Mouse (Mus musculus): ENCODE measurements around the gene Smok3b. TPM values are rescaled to one million over a fixed set of nuclear protein-coding genes. Genes with fewer than 3 reads are reported as not detected.

Smok3b gene
- total and polyA plus RNA-seq, 2 experiments from 2014 or later: not detected

DNA sequence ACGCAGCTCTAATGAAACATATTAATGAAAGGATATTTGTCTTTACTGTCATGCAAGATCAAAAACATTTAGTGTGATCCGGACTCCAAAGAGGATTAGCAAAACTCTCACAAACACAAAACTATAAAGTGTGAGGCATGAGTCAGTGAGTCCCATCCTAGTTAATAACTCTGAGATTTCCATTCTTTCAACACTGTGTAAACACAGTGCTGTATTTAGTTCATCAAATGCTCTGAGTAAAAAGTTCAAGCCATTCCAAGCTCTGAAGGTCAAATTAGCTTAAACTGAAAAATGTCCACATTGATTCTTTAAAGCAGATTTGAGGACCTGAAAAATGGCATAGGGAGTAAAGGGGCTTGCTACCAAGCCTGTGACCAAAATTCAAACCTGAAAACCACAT is 42.1 kb upstream of the Smok3b start:
- no peak for TF ChIP-seq EP300 (IDR thresholded peaks at IDR 0.05; ENCODE audit: low read depth)
- no peak for TF ChIP-seq CTCF (IDR thresholded peaks at IDR 0.05; ENCODE audit: low read depth)
- H3K4me1 ChIP-seq (ENCODE audit: control insufficient read depth, insufficient read depth): no peaks in the 10 kb centered on the region
- H3K9ac ChIP-seq (replicated peaks; ENCODE audit: low read depth, low read length): no peak overlapping the region
- H3K9me3 ChIP-seq (replicated peaks; ENCODE audit: control insufficient read depth, low read length): no peaks in the 10 kb centered on the region
- no peak overlapping the region for H3K27ac ChIP-seq (ENCODE audit: low read depth)
- H3K27me3 ChIP-seq (ENCODE audit: control insufficient read depth, insufficient read depth, low read length): no peaks in the 10 kb centered on the region
- ATAC-seq (ENCODE audit: insufficient read depth, low read depth) (no peak), DNase-seq (ENCODE audit: low spot score) (no peak)
- no peak overlapping the region for H3K4me2 ChIP-seq (ENCODE audit: low read depth, low read length)
- 70% methylated on average over 2 of the region's 2 CpGs for WGBS
- no peak overlapping the region for H3K4me3 ChIP-seq (ENCODE audit: low read depth, low read length)
- H3K36me3 ChIP-seq (replicated peaks; ENCODE audit: control insufficient read depth, insufficient read depth, low read length): no peaks in the 10 kb centered on the region

DNA sequence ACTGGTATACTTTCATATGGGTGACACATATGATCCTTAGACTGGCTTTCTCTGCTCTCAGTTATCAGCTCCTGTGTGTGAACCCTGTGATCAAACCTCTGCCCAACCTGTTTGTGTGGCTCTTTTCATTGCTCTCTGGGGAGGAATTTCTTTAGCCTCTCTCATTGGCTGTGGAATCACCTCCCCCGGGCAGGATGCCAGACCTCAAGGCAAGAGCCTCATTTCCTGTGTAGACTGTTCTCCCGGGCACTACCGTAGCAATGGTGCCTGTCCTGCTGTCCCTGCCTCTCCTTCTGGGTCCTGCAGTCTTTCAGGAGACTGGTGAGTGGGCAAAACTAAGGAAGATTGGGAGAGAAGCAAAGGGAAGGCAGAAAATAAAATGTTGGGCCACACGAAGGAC is 39.9 kb upstream of the Smok3b start, which contains the start of gene Azgp1:
Gene Azgp1 (plus strand): TSS at position 221 of the 400 bp plus-strand sequence.
- ATAC-seq (ENCODE audit: insufficient read depth, low read depth): no peak
- Histone ChIP-seq H3K27ac (ENCODE audit: low read depth) (no peak within 1 kb of the TSS), H3K4me2 (ENCODE audit: low read depth, low read length) (no peak within 1 kb of the TSS), H3K4me3 (ENCODE audit: low read depth, low read length) (no peak within 1 kb of the TSS), H3K36me3 (replicated peaks; ENCODE audit: control insufficient read depth, insufficient read depth, low read length) (no peaks in the 10 kb centered on the region), H3K27me3 (ENCODE audit: control insufficient read depth, insufficient read depth, low read length) (no peaks in the 10 kb centered on the region), H3K9me3 (replicated peaks; ENCODE audit: control insufficient read depth, low read length) (no peaks in the 10 kb centered on the region), H3K4me1 (ENCODE audit: control insufficient read depth, insufficient read depth) (no peaks in the 10 kb centered on the region), H3K9ac (replicated peaks; ENCODE audit: low read depth, low read length) (no peak within 1 kb of the TSS)
- WGBS: 50% methylated on average over 4 of the region's 4 CpGs
- DNase-seq (ENCODE audit: low spot score): no peak
- TF ChIP-seq CTCF (IDR thresholded peaks at IDR 0.05; ENCODE audit: low read depth) (no peak), EP300 (IDR thresholded peaks at IDR 0.05; ENCODE audit: low read depth) (no peak)

DNA sequence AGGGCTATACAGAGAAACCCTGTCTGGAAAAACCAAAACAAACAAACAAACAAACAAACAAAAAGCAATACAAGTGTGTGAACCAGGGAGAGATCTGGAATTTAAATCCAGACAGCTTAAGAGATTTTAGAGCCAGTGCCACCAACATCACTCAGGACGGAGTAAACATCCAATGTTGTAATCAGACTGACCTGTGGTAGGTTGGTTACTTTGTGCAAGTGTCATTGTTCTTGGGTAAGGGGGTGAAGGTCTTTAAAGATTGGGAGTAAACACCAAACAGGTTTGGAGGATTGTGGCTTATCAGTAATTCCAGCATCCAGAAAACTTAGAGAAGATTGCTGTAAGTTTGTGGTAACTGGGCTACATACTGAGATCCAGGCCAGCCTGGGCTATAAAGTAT is 34.9 kb upstream of the Smok3b start:
- H3K9ac ChIP-seq (replicated peaks; ENCODE audit: low read depth, low read length): no peak overlapping the region
- WGBS: 71% methylated on average over 1 of the region's 1 CpGs

DNA sequence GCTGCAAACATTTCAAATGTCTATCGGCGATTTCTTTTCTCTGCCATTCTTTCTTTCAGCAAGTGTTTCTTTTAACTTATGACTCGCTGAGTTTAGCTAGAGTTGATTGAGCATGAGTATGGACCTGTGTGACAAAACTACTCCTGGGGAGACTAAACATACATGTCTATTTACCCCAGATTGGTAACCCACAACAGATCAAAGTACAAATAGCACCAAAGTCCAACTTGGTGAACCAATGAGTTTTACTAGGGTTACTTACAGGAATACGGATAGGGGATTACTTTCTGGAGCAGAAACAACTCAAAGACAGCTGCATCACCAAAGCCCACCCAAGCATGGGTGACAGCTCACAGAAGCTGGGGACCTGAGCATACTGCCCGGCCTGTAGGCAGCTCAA is 11.8 kb upstream of the Smok3b start:
- H3K27ac ChIP-seq (ENCODE audit: low read depth): no peak overlapping the region
- H3K9ac ChIP-seq (replicated peaks; ENCODE audit: low read depth, low read length): no peak overlapping the region
- no peaks in the 10 kb centered on the region for H3K27me3 ChIP-seq (ENCODE audit: control insufficient read depth, insufficient read depth, low read length)
- ATAC-seq (ENCODE audit: insufficient read depth, low read depth) (no peak), DNase-seq (ENCODE audit: low spot score) (no peak)
- no peak overlapping the region for H3K4me3 ChIP-seq (ENCODE audit: low read depth, low read length)
- no peaks in the 10 kb centered on the region for H3K36me3 ChIP-seq (replicated peaks; ENCODE audit: control insufficient read depth, insufficient read depth, low read length)
- TF ChIP-seq CTCF (IDR thresholded peaks at IDR 0.05; ENCODE audit: low read depth) (no peak), EP300 (IDR thresholded peaks at IDR 0.05; ENCODE audit: low read depth) (no peak)
- no peaks in the 10 kb centered on the region for H3K4me1 ChIP-seq (ENCODE audit: control insufficient read depth, insufficient read depth)
- H3K4me2 ChIP-seq (ENCODE audit: low read depth, low read length): no peak overlapping the region
- 87% methylated on average over 5 of the region's 5 CpGs for whole genome bisulfite sequencing
- H3K9me3 ChIP-seq (replicated peaks; ENCODE audit: control insufficient read depth, low read length): no peaks in the 10 kb centered on the region

More for the DNA sequence above, 34.9 kb upstream of the Smok3b start:
- TF ChIP-seq EP300 (IDR thresholded peaks at IDR 0.05; ENCODE audit: low read depth) (no peak), CTCF (IDR thresholded peaks at IDR 0.05; ENCODE audit: low read depth) (no peak)
- no peaks in the 10 kb centered on the region for H3K4me1 ChIP-seq (ENCODE audit: control insufficient read depth, insufficient read depth)
- DNase-seq (ENCODE audit: low spot score) (no peak), ATAC-seq (ENCODE audit: insufficient read depth, low read depth) (no peak)
- no peak overlapping the region for H3K4me3 ChIP-seq (ENCODE audit: low read depth, low read length)
- no peaks in the 10 kb centered on the region for H3K36me3 ChIP-seq (replicated peaks; ENCODE audit: control insufficient read depth, insufficient read depth, low read length)
- no peaks in the 10 kb centered on the region for H3K27me3 ChIP-seq (ENCODE audit: control insufficient read depth, insufficient read depth, low read length)
- H3K4me2 ChIP-seq (ENCODE audit: low read depth, low read length): no peak overlapping the region
- no peak overlapping the region for H3K27ac ChIP-seq (ENCODE audit: low read depth)
- no peaks in the 10 kb centered on the region for H3K9me3 ChIP-seq (replicated peaks; ENCODE audit: control insufficient read depth, low read length)

DNA sequence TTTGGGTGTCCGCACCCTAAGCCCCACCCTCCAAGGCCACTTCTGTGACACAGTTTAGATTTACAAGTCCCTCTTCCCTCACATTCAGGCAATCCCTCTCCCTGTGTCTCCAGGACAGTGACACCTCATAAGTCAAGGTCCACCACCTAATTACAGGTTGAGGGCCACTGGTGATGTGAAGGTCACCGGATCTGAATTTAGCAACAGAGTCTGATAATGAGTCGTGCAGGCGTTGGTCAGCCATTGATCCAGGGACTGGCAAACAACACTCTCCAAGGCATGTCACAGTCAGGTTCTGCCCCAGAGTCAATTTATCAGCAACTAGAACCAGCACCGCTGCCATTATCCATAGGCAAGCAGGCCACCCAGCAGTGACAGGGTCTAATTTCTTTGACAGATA is 8.8 kb upstream of the Smok3b start:
- Histone ChIP-seq H3K27me3 (ENCODE audit: control insufficient read depth, insufficient read depth, low read length) (no peaks in the 10 kb centered on the region), H3K4me3 (ENCODE audit: low read depth, low read length) (no peak overlapping the region), H3K9me3 (replicated peaks; ENCODE audit: control insufficient read depth, low read length) (no peaks in the 10 kb centered on the region), H3K27ac (ENCODE audit: low read depth) (no peak overlapping the region), H3K4me1 (ENCODE audit: control insufficient read depth, insufficient read depth) (no peaks in the 10 kb centered on the region), H3K4me2 (ENCODE audit: low read depth, low read length) (no peak overlapping the region), H3K9ac (replicated peaks; ENCODE audit: low read depth, low read length) (no peak overlapping the region), H3K36me3 (replicated peaks; ENCODE audit: control insufficient read depth, insufficient read depth, low read length) (no peaks in the 10 kb centered on the region)
- DNase-seq (ENCODE audit: low spot score): no peak
- TF ChIP-seq CTCF (IDR thresholded peaks at IDR 0.05; ENCODE audit: low read depth) (no peak), EP300 (IDR thresholded peaks at IDR 0.05; ENCODE audit: low read depth) (no peak)
- WGBS: 74% methylated on average over 5 of the region's 5 CpGs
- no peak for ATAC-seq (ENCODE audit: insufficient read depth, low read depth)

DNA sequence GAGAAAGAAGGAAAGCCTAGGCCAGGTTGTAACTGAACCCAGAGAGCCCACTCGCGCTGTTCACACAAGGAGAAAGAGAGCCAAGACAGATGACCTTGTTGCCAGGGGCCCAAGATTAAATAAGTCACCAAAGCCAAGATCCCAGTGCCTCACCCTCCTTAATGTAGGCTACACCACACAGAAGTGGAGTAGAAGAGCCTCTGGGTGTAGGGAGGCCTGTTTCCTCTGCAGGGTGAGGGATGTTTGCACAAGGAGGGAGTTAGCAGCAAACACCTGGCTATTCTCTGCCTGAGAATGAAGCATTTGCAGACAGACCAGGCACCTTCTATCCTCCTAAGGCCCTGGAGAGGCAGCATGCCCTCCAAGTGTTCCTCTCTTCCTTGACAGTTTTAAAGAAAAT is 4.7 kb upstream of the Smok3b start:
- Histone ChIP-seq H3K4me2 (ENCODE audit: low read depth, low read length) (no peak overlapping the region), H3K27me3 (ENCODE audit: control insufficient read depth, insufficient read depth, low read length) (no peaks in the 10 kb centered on the region), H3K4me1 (ENCODE audit: control insufficient read depth, insufficient read depth) (no peaks in the 10 kb centered on the region), H3K9ac (replicated peaks; ENCODE audit: low read depth, low read length) (no peak overlapping the region), H3K4me3 (ENCODE audit: low read depth, low read length) (no peak overlapping the region), H3K9me3 (replicated peaks; ENCODE audit: control insufficient read depth, low read length) (no peaks in the 10 kb centered on the region), H3K36me3 (replicated peaks; ENCODE audit: control insufficient read depth, insufficient read depth, low read length) (no peaks in the 10 kb centered on the region), H3K27ac (ENCODE audit: low read depth) (no peak overlapping the region)
- DNase-seq (ENCODE audit: low spot score) (no peak), ATAC-seq (ENCODE audit: insufficient read depth, low read depth) (no peak)
- WGBS: 91% methylated on average over 2 of the region's 2 CpGs
- no peak for TF ChIP-seq EP300 (IDR thresholded peaks at IDR 0.05; ENCODE audit: low read depth)
- no peak for TF ChIP-seq CTCF (IDR thresholded peaks at IDR 0.05; ENCODE audit: low read depth)
